Mouse (Mus musculus): ENCODE results near the gene Grasp.

Grasp gene

GRCm38 (mm10) chr15:101194951-101195823 is 28.8 kb upstream of the Grasp start:
- no peak for DNase-seq (ENCODE audit: extremely low spot score, low read depth, low spot score)

- no peak for DNase-seq (ENCODE audit: extremely low spot score, low read depth, low spot score)
Observed at GRCm38 (mm10) chr15:101196079-101196795, 27.8 kb upstream of the Grasp start.

- DNase-seq (ENCODE audit: extremely low spot score, low read depth, low spot score), result no peak
Observed at GRCm38 (mm10) chr15:101196961-101197360, 27.0 kb upstream of the Grasp start.

- no peak for DNase-seq (ENCODE audit: extremely low spot score, low read depth, low spot score)
Observed at GRCm38 (mm10) chr15:101197497-101198179, 26.4 kb upstream of the Grasp start.

DNA sequence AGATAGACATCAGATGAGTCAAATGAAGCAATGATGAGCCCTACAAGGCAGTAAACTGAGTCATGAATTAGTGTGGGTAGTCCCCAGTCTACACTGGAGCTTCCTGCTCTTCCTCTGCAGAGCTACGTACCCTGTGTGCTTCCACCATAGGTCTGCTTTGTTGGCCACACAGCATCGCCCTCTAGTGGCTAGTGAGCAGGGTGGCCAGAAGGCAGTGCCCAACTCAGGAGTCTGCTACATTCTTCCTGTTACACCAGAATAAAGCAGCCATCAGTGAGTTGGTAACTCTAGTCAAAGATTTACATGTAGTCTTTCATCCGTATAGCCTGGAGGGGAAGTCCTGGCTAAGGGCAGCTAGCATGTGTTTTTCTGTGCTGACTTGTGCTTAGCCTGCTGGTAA is 25.8 kb upstream of the Grasp start:
- no peak for DNase-seq (ENCODE audit: extremely low spot score, low read depth, low spot score)

DNA sequence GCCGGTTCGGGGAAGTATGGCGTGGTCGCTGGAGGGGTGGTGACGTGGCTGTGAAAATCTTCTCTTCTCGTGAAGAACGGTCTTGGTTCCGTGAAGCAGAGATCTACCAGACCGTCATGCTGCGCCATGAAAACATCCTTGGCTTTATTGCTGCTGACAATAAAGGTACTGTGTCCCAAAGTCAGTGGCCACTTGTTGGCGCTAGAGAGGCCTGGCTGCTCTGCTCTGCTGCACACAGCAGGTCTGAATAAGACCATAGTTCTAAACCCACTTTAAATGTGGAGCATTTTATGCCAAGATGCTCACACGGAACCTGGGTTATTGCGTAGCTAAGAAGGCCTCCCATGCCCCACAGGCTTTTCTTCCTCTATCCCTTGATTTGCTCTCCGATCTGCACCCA is 25.1 kb upstream of the Grasp start:
- no peak for DNase-seq (ENCODE audit: extremely low spot score, low read depth, low spot score)

DNA sequence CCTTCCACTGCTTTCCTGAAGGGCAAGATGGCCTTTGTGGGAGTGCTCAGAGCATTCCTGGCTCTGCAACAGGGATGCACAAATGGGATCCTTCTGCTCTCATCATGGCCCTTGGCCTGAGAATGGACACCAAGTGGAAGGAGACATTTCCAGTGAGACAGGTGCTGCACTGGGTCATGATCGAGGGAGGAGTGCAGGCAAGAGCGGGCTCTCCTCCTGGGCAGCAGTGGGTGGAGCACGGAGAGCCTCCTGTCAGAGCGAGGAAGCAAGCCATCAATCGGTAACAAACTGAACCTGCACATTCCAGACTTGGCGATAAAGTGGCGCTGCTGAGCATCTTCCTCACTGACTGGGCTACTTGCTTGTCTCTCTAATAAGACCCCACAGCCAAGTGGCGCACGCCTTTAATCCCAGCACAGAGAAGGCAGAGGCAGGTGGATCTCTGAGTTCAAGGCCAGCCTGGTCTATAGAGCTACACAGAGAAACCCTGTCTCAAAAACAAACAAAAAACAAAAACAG is 23.2 kb upstream of the Grasp start:
- DNase-seq (ENCODE audit: extremely low spot score, low read depth, low spot score), result no peak

DNA sequence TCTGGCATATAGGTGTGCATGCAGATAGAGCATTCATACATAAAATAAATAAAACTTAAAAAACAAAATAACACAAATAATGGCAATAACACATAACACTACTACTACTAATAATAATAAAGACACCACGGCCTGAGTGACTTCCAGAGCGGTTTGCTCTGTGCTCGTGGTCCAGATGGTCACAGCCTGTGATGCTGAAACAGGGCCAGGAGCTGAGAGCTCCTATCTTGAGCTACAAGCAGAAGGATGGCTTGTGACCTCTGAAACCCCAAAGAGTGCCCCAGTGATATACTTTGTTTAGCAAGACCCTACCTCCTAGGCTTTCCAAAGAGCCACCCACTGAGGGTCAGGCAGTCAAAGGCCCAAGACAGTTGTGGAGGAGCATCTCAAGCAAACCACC is 22.6 kb upstream of the Grasp start:
- no peak for DNase-seq (ENCODE audit: extremely low spot score, low read depth, low spot score)

- no peak for DNase-seq (ENCODE audit: extremely low spot score, low read depth, low spot score)
Observed at GRCm38 (mm10) chr15:101203673-101204072, 20.3 kb upstream of the Grasp start.

DNA sequence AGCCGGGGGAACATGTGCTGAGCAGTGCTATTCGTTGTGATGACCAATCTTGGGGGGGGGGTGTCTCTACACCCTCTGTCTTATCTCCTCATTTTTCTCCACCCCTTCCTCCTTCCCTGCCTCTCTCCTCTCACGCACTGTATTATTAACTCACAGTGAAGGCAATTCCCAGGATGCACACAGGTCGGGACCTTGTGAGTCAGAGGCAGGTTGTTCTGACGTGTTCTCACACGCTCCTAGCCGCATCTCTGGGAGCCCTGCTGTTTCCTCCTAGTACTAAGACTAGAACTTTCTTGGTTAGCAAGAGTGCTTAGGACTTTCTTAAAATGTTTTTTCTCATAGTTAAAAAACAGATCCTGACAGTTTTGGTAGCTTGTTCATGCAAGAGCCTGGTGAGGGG is 19.2 kb upstream of the Grasp start:
- DNase-seq (ENCODE audit: extremely low spot score, low read depth, low spot score), result no peak

GRCm38 (mm10) chr15:101210228-101210627 is 13.8 kb upstream of the Grasp start:
- no peak for DNase-seq (ENCODE audit: extremely low spot score, low read depth, low spot score)

DNA sequence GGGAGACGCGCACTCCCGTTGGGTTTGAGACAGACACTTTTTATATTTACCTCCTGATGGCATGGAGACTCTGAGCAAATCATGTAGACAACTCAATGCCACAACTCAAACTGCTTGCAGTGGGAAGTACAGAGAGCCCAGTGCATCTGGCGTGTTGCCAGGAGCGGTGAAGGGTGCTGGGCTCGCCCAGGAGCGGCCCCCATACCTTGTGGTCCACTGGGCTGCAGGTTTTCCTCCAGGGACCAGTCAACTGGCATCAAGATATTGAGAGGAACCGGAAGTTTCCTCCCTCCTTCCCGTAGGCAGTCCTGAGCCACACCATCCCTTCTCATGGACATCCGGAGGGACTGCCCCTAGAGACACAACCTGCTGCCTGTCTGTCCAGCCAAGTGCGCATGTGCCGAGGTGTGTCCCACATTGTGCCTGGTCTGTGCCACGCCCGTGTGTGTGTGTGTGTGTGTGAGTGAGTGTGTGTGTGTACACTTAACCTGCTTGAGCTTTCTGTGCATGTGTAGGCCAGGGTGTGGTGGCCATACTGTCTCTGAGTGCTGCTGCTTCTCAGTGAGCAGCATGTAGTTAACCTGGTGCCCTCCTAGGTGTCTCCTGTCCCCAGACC is 12.9 kb upstream of the Grasp start:
- DNase-seq (ENCODE audit: extremely low spot score, low read depth, low spot score), result no peak

GRCm38 (mm10) chr15:101212435-101212834 is 11.6 kb upstream of the Grasp start:
- DNase-seq (ENCODE audit: extremely low spot score, low read depth, low spot score), result no peak

DNA sequence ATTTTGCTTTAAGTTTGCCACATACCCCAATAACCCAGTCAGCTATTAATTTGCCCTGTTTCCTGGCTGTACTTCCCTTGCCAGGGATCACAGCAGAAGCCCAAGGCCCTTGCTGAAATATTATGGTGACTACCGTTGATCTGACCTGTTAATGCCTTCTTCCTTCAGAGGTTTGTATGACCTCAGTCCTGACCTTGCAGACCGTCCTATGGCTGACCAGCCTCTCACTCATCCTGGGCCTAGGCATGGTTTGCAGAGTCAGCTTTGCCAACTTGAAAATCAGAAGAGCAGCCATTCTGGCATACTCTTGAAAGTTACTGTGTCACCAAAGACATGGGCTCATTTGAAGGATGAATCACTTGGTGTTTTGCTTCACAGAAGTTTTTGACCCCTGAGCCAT is 8.9 kb upstream of the Grasp start:
- no peak for DNase-seq (ENCODE audit: extremely low spot score, low read depth, low spot score)

GRCm38 (mm10) chr15:101216036-101216435 is 8.0 kb upstream of the Grasp start:
- DNase-seq (ENCODE audit: extremely low spot score, low read depth, low spot score), result no peak

DNA sequence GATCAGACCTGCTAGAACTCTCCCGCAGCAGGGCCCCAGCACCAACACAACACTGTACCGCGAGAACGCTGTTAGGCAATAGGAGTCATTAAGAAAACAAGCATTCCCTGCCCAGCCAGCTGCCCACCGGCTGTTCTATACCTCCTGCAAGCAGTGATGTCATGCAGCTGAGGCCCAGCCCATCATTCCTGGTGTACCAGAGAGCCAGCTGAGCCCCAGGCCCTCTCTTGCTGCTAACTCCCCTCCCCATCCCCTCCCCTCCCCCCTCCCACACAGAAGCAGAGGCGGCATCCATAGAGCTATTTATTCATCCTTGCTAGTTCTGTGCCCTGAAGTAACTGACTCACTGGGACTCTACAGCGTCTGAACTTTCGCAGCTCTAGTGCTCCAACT is 3.1 kb upstream of the Grasp start:
- no peak for DNase-seq (ENCODE audit: extremely low spot score, low read depth, low spot score)

- no peak for DNase-seq (ENCODE audit: extremely low spot score, low read depth, low spot score)
Observed at GRCm38 (mm10) chr15:101221298-101222104, 2.5 kb upstream of the Grasp start.

GRCm38 (mm10) chr15:101222897-101223482 is 998 bp upstream of the Grasp start:
- no peak for DNase-seq (ENCODE audit: extremely low spot score, low read depth, low spot score)

DNA sequence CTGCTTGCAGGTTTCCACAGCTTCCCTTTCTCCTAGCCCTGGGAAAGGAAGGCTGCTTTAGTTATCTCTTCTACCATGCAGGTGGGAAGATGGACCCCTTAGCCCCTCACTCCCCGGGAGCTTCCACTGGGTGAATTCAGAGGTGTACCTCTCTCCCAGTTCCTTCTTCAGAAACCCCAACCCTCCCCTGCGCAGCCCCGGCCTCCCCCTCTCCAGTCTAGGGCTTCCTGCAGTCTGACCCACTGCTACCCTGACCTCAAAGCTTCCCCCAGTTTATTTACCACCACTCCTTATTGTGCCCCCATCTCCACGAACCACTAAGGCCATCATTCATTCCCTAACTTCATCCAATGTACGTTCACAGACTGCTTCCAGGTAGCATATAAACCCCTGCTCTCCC is 392 bp upstream of the Grasp start:
- DNase-seq (ENCODE audit: extremely low spot score, low read depth, low spot score), result no peak

DNA sequence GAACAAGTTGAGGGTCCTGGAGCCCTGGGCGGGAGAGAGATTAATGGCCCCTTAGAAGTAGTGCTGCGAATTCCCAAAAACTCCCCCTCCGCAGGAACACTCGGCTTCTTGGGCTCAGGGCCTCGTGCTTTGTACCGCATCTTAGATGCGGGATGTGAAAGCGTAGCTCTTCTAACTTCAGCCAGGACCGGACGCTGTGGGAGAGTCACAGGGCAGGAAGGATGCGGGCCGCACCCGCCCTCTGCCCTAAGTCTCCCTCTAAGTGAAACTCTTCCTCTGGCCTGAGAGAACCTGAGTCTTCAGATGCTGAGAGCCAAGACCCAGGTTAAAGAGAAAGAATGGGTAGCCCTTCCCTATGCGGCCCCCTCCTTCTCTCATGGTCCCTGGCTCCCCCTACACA is 989 bp downstream of the Grasp start:
- no peak for DNase-seq (ENCODE audit: extremely low spot score, low read depth, low spot score)
